Mouse (Mus musculus): ENCODE results near the gene Col5a1. TPM values are rescaled to one million over a fixed set of nuclear protein-coding genes. Genes with fewer than 3 reads are reported as not detected.

Col5a1 gene
- total RNA-seq, 4 experiments from 2014 or later = 5.5 to 9.9 (median 7.8) TPM

GRCm38 (mm10) chr2:28031860-28032259, 145.6 kb downstream of the Col5a1 start:
- DNase-seq (ENCODE audit: low spot score in 2 of 2) = no peak

DNA sequence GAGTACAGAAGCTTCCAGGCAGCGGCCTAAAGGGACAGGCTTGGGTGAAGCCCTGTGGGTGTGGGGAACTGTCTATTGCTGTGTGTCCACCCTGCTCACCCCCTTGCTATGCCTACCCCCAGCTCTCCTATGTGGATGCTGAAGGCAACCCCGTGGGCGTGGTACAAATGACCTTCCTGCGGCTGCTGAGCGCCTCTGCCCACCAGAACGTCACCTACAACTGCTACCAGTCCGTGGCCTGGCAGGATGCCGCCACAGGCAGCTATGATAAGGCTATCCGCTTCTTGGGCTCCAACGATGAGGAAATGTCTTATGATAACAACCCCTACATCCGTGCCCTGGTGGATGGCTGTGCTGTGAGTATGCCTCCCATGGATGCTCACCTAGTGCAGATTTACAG, 146.2 kb downstream of the Col5a1 start:
- DNase-seq (ENCODE audit: low spot score in 2 of 2) = no peak

DNA sequence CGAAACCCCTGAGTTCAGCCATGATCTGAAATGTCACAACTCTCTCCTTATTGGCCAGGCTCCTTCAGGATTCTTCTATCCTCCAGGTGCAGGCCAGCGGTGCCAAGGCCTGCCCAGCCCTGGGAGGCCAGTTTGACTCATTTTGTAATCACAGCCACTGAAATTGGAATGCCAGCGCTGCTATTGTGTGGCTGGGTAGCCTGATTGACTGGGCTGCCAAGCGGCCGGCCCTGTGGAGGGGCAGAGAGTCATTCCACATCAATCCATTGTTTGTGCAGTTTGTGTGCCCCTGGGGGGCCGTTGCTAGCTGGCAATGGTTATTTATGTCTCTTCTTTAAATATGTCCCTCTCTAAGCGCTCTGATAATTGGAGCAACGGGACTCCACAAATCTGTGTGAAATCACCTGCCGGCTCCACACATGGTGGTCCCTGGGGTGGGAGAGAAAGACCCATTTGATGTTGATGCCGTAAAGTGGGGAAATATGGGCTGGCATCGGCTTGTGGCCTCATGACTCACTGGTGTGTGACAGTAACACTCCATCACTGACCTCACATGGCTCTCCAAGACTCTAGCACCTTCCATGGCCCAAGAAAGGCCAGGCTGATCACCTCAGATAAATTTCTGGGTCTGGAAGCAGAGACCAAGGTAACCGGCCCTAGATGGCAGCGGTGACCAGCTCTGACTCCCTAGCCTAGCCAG, 147.9 kb downstream of the Col5a1 start:
- no peak for DNase-seq (ENCODE audit: low spot score in 2 of 2)

DNA sequence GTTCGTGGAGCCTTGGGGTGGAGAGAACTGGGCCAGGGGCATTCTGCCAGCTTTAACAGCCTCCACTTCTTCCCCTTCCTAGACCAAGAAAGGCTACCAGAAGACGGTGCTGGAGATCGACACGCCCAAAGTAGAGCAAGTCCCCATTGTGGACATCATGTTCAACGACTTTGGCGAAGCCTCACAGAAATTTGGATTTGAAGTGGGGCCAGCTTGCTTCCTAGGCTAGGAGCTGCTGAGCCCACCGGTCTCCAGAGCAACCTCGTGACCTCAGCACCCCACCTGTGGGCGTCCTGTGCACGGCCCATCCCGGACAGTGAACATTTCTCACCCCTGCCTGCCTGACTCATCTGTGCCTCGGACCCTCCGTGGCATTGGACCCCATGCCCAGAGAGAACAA, 150.6 kb downstream of the Col5a1 start:
- DNase-seq (ENCODE audit: low spot score in 2 of 2) = no peak

DNA sequence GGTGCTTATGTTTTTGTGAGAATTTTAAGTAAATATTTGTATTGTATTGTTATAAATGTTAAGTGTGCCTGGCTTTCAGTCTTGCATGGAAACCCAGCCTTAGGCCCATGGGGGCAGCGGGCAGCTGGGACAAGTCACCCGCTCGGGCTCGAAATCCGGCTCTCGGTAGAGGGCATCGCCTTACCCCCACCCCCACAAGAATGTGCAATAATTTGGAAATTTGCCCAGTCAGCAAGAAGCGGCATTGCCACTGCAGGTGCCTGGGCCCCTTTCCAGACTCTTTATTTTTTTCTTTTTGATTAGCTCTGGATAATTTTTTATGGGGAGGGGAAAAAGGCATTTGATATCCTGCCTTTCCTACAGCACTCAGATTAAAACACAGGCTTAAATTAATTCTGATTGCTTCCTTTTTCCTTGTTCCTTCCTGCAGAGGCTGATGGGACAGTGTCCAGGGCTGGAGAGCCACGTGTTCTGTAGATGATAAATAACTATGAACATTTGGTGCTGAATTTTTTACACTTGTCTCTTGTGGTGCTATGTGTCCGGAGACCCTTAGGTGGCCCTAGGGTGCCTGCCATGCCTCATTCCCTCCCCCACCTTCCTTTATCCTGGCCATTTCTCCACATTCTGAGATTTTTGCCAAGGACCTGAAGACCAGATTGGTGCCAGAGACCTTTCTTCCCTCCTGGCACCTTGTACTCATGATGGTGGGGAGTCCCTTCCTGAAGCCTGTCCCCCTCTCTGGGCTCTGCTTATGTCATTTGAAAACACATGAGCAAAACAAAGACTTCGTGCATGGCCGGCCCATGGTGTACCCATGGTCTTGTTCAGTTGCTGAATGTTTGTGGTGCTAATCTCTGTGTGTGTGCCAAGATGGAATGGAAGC, 151.5 kb downstream of the Col5a1 start:
- no peak for DNase-seq (ENCODE audit: low spot score in 2 of 2)

DNA sequence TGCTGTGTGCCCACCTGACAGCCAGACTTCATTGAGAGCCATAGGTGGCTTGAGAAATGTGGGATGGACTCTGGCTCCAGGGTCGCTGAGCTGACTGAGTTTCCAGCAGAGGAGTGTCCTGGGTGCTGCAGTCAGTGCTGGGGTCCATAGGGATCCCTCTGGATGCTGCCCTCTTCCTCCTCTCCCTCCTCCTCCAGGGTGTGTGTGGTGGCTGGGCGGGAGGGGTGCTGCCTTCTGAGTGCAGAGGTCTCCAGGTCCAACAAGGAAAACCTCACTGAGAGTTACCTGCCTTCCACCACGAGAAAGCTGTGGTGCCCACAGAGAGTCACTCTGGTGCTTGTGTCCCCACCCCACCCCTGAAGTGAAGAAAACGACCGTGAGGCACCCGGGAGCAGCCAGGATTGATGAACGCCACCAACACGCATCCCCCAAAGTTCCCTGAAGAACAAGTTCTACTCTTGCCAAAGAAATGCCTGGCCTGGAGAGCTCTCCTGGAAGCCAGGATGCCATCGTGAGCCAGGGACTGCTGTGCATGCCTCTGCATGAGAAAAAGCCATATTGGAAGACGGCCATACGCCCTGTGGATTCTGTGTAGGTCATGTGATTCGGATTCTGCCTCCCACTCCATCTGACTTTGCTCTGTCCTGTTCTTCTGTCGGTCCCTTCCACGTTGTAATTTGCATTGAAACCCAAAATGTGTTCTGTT, 152.3 kb downstream of the Col5a1 start:
- no peak for DNase-seq (ENCODE audit: low spot score in 2 of 2)

GRCm38 (mm10) chr2:28039647-28040325, 153.6 kb downstream of the Col5a1 start:
- DNase-seq (ENCODE audit: low spot score in 2 of 2) = no peak

- DNase-seq (ENCODE audit: low spot score in 2 of 2) = no peak
Measured at GRCm38 (mm10) chr2:28040466-28040865, 154.2 kb downstream of the Col5a1 start.

DNA sequence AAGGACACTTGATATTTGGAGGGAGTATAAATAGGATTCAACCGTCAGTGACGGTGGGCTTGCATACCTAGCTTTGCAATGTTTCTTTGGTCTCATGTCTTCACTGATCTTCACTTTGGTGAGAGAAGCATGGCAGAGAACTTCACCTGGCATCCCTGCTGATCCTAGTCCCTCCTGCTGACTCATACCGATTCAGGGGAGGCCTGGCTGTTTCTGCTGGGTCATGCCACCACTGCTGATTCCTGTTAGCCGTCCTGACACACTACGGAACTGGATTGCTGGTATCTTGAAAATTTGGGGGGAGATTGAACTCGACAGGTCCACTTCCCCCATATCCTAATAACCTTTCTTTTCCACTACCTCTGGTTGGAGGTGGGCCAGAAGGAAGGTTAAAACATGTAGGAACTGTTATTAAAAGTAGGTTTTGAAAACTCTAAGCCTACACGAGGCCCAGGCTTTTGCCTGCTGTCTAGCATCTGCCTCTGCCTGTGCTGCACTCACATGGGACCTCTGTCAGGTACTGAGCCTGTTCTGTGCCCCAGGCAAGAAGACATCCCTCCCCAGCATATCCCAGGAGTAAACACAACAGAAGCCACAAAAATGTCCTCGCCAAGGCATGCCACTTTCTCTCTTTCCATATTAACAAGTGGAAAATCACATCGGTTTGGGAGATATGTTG, 158.8 kb downstream of the Col5a1 start:
- DNase-seq (ENCODE audit: low spot score in 2 of 2) = no peak

GRCm38 (mm10) chr2:28046311-28046710, 160.1 kb downstream of the Col5a1 start:
- no peak for DNase-seq (ENCODE audit: low spot score in 2 of 2)

DNA sequence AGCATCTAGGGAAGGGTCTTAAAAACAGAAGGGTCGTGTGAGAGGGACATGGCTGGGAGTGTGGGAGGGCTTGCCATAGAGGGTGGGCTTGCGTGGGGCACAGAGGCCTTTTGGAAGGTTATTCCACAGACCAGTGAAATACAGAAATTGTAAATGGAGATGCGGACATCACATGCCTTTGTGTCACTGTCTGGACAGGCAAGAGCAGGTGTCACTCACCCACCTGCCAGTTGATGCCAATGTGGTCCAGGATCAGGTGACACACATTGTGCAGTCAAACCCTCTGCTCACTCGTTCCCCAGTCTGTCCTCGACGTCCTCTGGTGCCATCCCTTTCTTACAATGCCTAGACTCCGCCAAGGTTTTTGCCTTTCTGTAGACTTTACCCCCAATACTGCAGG, 160.9 kb downstream of the Col5a1 start:
- no peak for DNase-seq (ENCODE audit: low spot score in 2 of 2)

GRCm38 (mm10) chr2:28059922-28060321, 173.7 kb downstream of the Col5a1 start:
- DNase-seq (ENCODE audit: low spot score in 2 of 2) = no peak

GRCm38 (mm10) chr2:28063711-28064338, 177.6 kb downstream of the Col5a1 start:
- DNase-seq (ENCODE audit: low spot score in 2 of 2) = no peak

DNA sequence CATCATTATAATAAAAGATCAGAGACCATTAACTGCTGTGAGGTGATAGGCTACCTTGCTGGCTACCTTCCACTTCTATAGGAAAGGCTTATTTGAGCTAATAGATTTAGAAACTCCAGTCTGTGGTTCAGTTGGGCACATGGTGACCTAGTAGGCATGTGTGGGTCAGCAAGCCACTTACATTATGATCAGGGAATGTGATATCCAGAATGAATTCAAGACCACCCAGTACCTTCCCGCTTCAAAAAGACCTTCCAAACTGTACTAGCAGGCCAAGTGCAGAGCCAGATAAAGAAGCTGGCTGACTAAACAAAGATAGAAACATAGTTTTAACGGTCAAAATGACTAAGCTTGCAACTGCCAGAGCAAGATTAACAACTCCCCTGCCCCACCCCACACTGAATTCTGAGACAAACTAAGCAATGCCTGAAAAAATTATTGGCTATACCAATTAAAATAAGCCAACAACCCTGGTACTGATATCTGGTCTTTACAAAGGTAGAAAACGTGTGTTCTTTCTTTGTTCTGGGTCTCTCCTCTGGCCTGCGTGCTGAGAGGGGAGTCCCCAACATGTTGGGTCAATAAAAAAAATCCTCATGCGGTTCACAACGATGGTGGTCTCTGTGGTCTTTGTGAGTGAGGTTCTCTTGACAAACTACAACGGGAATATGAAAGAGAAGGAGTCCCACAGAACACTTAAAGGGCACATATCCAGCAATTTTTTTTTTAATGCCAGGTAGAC, 178.3 kb downstream of the Col5a1 start:
- DNase-seq (ENCODE audit: low spot score in 2 of 2) = no peak

DNA sequence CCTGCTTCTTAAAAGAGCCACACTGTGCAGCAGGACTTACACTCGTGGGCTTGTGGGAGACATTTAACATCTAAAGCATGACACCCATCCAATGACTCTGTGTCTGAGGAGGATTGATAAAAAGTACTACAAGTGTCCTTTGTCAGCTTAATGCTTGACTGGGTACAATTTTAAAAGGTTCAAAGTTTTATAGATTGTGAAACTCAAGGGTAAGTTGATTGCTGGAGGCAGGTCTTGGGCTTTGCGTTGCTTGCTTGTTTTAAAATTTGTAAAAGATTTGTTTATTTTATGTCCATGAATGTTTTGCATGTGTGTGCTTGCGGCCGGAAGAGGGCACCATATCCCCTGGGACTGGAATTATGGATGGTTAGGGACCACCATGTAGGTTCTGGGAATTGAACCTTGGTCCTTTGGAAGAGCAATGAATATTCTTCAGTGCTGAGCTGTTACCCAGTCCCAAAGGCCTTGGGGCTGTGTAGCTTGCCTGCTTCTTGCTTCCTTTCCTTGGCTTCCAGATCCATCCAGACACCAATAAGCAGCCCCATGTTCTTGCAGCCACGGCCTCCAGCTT, 178.9 kb downstream of the Col5a1 start:
- no peak for DNase-seq (ENCODE audit: low spot score in 2 of 2)

GRCm38 (mm10) chr2:28066686-28067085, 180.5 kb downstream of the Col5a1 start:
- no peak for DNase-seq (ENCODE audit: low spot score in 2 of 2)

- DNase-seq (ENCODE audit: low spot score in 2 of 2) = no peak
Measured at GRCm38 (mm10) chr2:28067175-28067574, 180.9 kb downstream of the Col5a1 start.

DNA sequence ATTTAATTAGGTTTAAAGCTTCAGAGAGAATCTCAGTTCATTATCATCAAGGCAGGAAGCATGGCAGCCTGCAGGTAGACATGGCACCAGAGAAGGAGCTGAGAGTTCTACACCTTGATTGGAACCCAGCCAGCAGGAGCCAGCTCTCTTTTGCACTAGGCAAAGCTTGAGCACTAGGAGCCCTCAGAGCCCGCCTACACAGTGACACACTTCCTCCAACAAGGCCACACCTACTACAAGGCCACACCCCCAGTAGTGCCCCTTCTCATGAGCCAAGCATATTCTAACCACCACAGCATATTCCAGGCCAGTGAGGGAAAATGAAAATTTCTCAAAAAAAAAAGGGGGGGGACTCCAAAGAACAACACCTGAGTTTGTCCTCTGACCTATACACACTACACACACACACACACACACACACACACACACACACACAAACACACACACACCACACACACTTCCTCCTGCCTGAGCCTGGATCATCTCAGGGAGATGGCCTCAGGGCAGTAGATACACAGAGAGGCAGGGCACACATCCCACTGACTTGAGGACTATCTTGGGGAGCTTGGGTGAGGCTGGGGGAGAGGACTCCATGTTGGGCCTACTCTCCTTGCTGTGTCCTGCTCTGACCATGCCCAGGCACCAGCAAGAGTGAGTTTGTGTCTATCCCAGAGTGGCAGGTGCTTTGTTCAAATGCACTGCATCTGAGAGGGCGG, 181.8 kb downstream of the Col5a1 start:
- no peak for DNase-seq (ENCODE audit: low spot score in 2 of 2)

DNA sequence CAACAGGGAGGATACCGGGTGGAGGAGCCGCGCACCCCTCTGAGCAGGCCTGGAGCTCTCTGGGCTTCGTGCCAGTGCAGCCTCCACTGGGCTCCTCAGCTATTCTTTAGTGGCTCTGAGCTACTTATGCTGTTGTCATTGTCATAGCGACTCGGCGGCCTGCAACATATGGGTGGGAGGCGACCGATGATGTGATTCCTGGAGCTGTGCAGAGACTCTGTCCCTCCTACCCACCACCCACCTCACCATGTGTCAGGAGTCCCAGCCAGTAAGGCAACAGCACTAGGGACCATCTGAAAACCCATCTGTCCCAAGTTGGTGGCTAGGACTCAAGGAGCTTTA, 182.3 kb downstream of the Col5a1 start:
- DNase-seq (ENCODE audit: low spot score in 2 of 2) = no peak
